Mouse (Mus musculus) adrenal gland, adult (tissue): ENCODE results near the gene Prokr2.
"Not testable (repeated sequence)": the region's sequence is repeated elsewhere in the genome, so short reads cannot be mapped to it uniquely, and the experiment has no call there.

Experiments
- DNase-seq, 2 experiments: peaks; one replicate each; pipeline ENCODE4 v3.0.0; 2022 to 2023; ENCODE audit warnings: low spot score in 1 of 2; ENCODE audit not compliant: inconsistent age in 2 of 2

Prokr2 gene

DNA sequence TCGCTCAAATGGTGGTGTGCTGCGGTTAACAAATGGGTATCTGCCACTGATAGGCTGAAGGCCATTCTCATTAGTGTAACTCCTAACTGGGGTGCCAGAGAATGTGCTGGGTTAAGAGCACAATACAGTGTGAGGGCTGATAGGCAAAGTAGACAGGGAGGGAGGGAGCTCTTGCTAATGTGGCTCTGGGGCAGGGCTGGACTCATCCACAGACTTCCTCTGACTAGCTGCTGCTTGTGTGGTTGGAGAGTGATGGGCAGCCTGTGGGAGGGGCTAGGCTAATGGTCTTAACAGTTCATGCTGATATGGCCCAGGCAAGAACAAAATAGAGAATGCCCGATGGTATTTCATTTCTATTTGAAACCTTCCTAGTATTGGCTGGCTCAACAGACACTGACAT lies 44.0 kb downstream of the Prokr2 start:
- DNase-seq = no peak

DNA sequence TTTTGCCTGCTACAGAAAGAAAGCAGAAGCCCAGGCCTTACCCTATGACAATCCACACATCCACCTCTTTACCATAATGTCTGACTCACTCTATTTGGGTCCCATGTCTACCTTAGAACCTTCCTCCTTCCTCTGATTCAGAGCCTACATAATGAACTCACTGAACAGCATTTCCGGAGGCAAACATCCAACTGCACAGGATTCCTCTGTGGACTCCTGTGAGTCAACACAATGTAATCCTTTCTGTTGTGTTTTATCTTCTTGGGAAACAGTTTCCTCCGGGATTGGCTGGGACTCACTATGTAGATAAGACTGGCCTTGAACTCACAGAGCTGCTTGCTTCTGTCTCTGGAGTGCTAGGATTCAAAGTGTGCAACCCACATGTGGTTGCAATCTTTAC lies 44.9 kb downstream of the Prokr2 start:
- peak; percentile 20 to 44 for DNase-seq

DNA sequence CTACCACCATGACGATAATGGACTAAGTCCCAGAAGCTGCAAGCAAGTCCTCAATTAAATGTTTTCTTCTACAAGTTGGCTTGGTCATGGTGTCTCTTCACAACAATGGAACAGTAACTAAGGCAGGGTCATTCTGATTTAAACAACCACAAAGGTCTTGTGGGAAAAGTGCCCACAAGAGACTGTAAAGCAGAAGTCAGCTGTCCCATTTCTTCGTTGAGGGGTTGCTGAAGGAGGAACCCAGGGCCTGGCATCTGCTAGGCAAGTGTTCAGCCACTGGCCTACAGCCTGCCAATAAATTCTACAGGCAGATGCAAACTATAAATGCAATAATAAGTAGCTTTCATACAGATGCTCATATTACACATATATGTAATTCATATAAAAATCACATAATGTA lies 48.0 kb downstream of the Prokr2 start:
- DNase-seq = no peak

DNA sequence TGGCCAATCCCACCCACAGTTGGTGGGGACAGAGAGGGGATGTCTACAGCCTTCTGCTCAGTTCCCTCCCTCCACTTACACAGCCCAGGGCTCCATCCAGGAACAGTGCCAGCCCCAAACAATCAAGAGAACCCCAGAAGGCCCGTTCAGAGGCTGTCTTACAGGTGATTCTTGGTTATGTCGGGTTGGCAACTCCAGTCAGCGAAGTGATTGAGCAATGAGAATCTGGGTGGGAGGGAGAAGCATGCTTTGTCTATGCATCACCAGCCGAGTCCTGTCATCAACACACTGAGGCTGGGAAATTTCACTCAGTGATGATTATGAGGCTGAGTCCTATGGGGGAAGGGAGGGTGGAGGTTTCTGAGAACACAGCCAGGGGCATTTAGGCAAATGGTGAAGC lies 61.7 kb downstream of the Prokr2 start:
- DNase-seq = no peak

DNA sequence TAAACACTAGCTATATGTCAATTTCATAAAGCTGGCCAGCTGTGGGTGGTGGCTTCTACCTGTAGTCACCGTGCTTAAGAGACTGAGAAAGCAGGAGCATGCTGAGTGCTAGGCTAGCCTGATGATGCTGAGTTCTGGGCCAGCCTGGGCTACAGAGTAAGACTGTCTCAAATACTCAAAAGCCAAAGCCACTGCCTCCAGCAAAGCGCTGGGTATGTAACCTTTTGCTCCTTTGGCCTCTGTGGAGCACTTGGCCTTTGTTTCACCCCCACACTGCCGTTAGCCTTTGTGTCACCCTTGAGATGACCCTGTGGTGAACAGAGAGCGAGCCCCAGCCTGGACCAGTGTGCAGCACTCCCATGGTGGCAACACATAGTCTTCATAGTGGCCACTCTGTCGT lies 64.7 kb downstream of the Prokr2 start:
- no peak for DNase-seq

DNA sequence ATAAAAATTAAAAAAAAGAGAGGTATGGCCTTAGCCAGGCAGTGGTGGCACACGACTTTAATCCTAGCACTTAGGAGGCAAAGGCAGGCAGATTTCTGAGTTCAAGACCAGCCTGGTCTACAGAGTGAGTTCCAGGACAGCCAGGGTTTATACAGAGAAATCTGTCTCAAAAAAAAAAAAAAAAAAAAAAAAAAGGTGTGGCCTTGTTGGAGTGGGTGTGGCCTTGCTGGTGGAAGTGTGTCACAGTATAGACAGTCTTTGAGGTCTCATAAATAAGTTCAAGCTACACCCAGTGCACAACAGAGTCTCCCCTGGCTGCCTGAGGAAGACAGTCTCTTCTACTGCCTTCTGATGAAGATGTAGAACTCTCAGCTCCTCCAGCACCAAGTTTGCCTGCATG lies 68.1 kb downstream of the Prokr2 start:
- DNase-seq = no peak

DNA sequence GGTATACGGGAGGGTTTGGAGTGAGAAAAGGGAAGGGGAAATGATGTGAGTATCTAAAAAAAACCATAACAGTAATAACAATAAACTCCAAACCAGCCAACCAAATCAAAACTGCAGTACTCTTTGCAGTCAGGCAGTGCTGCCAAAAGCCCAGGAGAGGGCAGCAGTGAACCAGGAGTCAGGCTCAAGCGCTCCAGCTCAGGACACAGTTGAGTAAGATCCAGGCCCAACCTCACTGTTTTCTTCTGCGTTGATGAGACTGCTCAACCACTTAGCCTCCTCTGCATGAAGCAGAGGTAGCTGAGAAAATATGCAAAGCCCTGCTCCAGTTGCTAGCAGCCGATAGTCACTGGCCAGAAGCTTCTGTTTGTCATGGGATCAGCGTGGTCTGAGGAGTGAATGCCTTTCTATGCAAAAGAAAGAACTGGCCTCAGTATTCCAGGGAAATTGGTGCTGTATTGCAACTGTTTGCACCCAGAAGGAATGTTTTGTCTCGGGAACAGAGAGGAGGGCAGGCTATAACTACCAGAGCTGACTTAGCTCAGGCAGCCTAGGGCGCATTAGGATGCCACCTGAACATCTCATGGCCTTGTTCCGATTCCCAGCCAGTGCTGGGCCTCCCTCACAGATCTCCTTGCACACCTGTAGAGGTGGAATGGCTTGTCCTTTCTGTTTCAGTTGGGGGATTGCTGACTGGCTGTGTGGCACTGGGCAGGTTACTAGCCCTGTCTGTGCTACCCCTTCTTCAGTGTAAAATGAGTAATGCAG lies 69.0 kb downstream of the Prokr2 start:
- DNase-seq = peak; percentile 43 to 79

DNA sequence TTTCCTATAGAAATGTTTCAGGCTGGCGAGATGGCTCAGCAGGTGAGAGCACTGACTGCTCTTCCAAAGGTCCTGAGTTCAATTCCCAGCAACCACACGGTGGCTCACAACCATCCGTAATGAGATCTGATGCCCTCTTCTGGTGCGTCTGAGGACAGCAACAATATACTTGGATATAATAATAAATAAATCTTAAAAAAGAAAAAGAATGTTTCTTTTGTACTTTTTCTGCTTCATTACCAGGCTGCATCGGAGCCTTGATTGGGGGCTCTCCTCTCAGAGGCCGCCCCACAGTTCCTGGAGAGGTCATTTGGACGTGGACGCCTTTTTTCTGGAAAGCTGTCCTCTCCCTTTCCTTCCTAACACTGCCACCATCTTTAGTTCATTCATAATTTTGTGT lies 71.2 kb downstream of the Prokr2 start:
- DNase-seq = not testable (repeated sequence)

DNA sequence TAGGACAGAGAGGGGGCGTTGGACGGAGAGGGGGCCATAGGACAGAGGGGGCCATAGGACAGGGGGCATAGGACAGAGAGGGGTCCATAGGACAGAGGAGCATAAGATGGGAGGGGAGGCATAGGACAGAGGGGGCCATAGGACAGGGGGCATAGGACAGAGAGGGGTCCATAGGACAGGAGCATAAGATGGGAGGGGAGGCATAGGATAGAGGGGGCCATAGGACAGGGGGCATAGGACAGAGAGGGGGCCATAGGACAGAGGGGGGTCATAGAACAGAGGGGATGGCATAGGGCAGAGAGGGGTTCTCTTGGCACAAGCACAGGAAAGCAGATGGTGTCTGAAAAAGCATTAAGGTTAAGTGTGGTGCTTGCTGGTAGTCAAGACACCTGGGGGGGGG lies 71.7 kb downstream of the Prokr2 start:
- no peak for DNase-seq

DNA sequence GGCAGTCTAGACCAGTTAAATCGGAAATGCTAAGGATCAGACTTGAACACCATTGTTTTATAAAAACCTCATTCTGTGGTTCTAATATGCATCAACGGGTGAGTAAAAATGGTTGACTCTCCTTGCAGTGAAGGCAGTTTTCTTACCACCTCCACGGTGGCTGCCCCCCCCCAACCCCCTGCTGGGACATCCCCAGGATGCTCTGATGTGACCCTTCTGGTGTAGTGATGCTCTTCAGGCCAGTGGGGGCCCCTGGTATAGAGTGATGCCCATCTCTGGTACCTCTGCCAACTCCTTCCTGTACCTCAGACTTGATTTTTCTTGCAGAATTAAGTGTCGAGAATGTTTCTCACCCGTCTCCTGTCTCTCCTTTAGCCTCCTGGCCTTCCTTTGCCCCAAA lies 72.6 kb downstream of the Prokr2 start:
- DNase-seq = no peak

DNA sequence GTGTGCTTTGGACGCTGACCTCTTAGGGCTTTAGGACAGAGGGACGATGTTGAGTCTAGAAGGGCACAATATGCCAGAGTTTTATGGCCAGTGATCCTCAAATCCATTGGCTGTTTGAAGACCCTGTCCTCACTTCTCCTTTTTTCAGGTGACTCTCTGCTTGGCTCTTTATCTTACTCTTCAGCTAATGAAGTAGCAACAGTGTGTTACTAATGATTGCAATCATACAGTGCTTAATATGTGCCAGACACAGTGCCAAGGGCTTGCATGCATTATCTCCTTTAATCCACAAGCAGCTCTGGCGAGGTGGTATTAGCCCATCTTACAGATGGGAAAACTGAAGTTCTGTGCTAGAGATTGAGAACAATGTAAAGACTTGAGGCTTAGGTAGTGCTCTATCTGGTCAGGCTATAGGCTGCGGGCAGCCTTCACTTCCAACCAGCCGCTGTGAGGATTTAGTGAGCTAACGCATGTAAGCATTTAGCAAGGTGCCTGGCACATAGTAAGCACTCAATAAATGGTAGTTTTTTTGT lies 75.8 kb downstream of the Prokr2 start:
- no peak for DNase-seq

DNA sequence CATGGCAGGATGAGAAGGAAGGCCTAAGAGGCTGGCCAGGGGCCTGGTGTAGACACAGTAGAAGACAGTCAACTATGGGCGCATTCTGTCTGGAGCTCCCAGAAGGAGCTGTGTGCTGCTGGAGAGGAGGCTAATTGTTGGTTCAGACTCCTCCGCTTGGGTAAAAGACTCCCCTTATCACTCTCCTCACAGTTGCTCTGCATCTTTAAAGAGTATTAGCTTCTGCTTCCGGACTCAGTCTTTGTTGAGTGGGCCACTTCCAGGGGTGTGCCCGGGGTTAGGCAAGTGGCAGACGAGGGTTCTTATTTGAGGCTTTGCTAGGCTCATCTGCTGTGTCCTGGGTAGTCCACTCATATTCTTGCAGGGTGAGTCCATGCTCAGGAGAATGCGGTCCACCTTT lies 76.4 kb downstream of the Prokr2 start:
- no peak for DNase-seq

DNA sequence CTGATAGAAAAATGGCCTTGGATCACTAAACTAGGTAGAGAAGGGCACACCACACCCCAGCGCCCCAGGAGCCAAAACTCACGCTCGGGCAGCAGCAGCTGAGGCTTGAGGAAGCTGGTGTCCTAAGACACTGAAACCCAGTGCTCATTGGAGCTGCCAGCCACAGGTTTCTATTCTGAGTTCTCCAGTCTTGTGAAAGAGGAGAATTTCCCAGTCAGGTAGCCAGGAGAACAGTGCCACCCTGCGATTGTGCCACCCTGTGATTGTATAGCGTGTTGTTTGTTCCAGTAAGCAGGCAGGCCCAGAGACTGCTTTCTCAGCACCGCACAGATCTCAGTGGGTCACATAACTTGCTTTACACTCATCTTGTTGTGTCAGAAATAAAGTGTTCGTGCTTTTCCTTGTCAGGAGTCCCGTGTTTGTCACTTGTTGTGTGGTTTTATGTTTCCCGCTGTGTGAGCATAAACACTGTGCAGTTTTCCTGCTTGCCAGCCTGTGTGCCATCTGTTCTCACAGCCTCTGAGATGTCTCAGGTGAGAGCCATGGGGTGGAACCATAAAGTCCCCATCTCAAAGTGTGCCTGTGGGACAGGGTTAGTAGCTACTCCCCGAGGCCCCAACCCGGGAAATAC lies 77.9 kb downstream of the Prokr2 start:
- DNase-seq = no peak

DNA sequence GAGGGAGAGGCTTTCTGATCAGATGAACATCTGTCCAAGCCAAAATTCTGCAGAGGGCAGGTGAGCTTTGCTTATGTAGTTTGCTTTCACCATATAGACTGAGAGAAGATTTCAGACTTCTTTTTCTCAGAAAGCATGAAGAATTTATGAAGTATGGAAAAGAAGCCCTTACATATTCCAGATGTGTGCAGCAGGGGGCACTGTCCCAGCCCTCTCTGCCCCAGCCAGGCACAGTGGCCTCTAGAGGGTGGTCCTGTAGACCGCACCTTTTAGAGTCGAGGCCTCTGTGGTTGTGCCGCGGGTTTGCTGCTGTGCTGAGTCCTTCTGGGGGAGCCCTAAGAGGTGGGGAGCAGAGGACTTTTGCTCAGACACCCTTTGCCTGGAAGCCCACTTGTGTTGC lies 79.3 kb downstream of the Prokr2 start:
- DNase-seq = no peak

DNA sequence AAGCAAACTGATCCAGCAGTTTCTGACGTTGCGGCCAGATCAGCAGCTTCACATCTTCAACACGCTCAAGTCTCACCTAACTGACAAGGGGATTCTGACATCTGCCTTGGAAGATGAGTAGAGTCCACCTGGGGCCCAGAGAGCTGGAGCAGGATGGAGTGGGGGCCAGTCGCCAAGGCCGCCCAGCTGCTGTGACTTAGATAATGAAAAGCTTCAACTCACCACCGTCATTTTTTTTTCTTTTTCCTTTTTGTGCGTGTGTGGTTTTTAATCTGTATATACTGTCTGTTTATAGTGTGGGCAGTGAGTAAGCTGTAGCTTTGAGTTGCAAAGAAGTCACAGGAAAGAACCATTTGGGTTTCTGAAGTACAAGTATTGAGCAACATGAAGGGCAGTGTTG lies 80.1 kb downstream of the Prokr2 start:
- DNase-seq = no peak

DNA sequence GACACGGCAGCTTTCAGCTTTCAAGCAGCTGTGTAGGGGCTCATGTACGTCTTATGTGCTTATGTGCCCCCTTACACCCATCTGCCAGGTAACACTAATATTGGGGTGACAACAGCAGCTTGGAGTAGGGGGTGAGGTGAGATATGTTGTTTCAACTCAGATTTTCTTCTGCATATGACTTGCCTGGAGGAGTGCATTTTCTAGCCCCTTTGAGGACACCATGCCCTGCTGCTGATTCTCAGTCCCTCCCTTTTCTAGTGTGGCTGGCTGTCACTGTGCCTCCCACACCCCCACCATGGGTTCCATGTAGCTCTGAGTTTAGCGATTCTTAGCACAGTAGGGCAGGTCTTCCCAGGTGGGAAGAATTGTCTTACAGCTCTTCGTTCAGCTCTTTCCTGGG lies 83.8 kb downstream of the Prokr2 start:
- no peak for DNase-seq

DNA sequence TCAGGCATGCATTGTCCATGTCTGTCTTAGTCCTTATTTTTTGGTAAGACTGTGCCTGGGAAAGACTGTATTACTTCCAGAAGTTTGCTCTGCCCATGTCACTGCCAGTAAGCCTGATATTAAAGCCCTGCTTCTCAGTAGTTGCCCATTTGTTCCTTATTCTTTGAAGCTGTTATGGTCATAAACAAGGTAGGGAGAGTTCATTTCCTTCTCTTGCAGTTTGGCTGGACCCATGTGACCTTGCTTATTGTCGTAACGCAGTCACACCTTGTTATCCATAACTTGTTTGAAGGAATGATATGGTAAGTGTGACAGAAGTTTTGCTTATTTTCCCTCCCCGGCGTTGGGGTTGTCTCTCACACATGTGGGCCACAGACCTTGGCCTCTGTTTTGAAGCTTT lies 87.0 kb downstream of the Prokr2 start:
- no peak for DNase-seq

DNA sequence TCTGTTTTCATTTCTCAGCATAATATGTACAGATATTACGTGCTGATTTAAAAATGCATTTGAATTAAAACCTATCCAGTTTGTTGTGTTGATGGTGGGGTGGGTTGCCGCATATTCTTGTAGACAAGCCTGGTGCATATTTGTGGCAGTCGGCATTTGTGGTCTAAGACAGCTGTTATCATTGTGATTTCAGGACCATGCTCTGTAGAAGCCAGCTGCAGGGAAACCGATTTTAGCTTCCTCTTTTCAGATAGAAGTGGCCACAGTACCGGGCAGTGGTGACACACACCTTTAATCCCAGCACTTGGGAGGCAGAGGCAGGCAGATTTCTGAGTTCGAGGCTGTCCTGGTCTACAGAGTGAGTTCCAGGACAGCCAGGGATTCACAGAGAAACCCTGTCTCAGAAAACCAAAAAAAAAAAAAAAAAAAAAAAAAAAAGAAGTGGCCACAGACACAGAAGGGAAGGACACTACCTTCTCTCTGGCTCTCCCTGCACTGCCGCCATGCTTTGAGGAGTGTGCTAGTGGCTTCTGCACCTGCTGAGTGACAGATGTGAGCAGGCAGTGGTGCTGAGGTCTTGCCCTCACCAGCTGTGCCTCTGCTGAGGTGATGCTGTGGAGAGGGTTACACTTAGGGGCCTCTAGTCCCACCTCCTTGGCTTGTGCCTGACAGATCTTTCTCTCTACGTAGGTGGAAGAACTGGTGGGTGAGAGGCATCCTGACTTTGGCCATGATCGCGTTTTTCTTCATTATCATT lies 91.4 kb downstream of the Prokr2 start:
- no peak for DNase-seq

DNA sequence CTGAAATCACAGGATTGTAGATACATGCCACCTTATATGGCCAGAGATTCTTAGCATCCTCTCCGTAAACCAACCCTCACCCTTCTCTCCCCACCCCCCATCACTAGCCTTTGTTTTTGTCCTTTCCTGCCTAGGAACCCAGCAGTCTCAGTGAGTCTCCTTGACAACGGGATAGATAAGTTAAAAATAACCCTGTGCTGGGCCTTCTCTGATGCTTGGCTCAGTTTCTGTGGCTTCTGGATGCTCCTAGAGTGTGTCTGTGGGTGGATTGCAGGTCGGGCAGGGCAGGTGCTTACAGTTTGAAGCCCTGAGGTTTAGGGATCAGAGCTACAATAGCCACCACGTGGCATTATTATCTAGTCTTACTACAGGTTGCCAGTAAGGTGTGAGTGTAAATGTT lies 93.2 kb downstream of the Prokr2 start:
- peak; percentile 25 to 67 for DNase-seq

DNA sequence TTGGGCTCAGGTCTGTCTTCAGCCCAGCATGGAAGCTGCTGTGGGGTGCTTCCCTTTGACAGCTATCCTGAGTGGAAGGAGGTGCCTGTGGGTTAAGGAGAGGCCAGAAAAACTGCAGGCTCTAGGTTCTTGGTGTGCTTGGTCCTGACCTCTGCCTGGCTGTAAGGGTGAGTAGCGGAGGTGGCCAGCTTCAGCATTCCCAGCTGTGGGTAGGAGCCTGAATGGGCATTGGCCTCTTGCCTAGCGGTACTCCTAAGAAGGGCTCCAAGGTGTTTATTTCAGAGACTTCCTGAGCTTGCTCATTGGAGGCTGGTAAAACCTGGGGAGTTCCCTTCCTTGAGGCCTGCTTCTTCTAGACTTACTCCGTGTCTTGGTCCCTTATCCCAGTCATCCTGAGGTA lies 94.0 kb downstream of the Prokr2 start:
- peak in 1 of 2 experiments; percentile 38 for DNase-seq

DNA sequence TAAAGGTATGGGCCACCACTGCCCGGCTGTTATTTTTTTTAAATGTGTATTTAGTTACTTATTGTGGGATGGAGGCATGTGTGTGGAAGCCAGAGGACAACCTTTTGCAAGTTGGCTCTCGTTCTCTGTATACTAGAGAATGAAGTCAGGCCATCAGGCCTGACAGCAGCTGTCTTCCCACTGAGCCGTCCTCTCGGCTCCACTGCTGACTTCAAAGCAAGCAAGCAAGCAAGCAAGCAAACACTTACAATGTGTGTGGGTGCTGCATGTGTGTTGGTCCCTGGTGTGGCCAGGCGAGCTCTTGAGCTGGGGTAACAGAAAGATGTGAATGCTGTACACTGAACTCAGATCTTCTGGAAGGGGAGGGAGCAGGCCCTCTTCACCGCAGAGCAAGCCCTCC lies 94.4 kb downstream of the Prokr2 start:
- DNase-seq = no peak

DNA sequence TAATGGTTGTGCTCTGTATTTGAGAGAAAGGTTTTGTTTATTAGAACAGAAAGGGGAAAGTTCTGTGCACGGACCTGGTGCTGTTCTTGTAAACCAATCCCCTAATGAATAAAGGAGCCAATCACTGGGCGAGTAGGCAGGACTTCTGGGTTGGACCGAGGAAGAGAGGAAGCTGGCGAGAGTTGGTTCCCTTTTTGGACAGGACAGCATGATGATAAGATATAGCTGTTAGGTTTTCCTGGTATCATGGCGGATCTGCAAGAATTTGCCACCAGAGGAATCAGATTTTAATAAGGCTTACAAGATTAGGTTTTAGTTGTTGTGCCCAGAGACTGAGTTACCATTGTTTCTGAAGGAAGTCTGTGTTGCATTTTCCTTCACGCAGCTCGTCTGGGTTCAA lies 96.0 kb downstream of the Prokr2 start:
- DNase-seq = not testable (repeated sequence)
